Mouse (Mus musculus) liver, adult (tissue): ENCODE data around the gene Il21r.

ENCODE experiments used
- GATA4 ChIP-seq: IDR thresholded peaks from 2 replicates; pipeline ENCODE4 v1.6.1; 2014; ENCODE audit warnings: mild to moderate bottlenecking, low read length; ENCODE audit not compliant: insufficient replicate concordance

Il21r gene

DNA sequence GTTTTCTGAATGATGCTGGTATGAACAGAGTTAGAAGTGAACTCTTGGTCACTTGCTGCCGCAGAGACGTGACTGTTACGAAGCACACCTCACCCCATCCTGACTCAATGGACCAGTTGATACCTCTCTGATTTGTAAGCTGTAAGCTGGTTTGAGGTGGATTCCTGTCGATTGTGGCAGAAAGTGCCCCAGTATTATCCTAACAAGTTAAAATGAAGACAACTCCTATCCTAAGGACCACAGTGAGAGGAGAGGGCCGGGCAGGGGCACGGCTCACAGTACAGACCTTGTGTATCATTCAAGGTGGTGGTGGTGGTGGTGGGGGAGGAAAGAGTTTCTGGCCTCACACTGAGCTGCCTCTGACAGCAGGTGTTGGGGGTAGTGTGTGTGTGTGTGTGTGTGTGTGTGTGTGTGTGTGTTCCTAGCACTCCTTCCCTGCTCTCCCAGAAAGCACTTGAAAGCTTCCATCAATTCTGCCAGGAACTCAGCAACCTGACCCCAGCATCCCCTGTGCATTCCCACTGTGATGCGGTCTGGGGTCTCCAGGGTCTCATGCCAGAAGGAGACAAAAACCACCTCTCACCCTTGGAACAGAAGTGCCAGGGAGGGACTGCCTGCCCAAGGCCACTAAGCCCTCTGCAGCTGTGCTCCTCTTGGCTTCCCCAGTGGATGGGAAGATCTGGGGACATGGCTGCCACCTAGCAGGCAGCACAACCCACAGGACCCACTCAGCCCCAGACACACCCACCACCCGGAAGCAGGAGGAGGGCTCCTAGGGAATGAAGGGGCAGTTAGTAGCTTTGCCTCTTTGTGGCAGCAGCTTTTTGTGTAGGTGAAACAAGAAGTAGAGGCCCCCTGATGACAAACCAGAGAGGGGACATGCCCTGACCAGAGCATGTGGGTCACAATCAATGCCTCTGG is 34.3 kb downstream of the Il21r start:
- no peak for TF ChIP-seq GATA4

DNA sequence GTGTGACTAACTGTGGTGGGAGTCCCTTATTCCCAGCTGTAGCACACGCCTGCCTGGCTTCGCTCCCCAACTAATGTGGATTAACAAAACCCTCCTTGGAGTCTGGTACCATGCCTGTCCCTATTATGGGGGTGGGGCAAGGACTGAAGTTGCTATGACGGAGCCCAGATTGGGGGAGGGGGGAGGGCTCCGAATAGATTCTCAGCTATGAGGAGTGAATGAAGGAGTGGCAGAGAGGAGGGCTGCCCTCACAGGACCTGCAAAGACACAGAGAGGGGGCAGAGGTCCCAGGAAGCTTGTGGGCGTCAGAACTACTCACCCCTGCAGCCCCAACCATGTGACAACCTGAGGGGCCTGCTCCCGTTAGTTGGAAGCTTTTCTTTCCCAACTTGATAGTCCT is 35.1 kb downstream of the Il21r start:
- no peak for TF ChIP-seq GATA4

DNA sequence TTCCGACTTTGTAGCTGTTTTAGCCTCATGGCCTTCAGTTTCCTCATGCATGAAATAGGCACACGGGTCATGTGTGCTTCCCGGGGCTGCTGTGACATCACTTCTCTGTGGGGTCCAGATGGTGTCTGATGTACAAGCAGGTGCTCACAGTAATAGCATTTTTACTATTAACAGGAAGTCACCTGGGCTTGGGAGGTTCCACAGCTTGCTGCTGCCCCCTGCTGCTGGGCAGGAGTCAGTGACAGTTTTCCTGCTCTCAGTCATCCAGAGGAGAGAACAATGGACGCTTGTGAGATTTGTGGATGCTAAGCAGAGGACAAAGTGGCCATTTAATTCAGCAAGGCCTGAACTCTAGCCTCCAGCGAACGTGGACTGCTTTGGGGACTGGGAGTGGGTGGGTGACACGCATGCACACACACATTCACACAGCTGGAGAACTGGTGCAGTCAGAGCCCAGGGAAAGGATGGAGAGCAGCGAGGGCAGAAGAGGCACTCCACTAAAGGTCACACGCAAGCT is 35.7 kb downstream of the Il21r start:
- no peak for TF ChIP-seq GATA4

DNA sequence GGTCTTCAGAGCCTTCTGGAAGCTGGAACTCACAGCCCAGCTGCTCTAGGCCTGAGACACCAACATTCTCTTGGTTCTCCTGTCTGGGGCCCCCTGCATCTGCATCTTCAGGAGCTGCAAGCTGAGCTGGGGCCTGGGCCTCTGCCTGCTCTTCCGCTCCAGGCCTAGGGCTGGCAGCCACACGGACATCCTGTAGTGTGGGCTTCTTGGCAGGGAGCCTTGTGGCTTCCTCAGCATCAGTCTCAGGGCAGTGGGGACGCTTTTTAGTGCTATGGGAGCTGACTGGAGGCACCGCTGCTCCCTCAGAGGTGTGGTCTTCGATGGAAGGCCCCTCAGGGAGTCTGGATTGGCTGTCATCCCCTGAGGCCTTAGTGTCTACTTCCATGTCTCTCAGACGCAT is 40.7 kb downstream of the Il21r start:
- no peak for TF ChIP-seq GATA4

DNA sequence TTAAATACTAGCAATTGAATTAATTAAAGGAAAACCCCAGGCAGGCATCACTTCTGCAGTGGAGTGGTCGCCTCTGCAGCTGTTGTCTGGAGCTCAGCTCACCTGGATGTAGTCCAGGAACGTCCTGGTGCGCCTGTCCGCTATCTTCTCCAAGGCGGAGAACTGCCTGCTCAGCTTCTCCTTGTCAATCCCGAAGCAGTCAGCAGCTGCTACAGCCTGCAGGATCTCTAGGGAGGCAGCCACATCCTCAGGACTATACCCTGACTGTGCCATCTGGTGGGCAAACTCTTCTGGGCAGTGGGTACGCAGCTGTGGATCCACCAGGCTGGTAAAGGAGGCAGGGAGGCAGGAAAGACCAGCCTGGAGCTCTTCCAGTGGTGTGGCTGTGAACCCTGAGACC is 42.2 kb downstream of the Il21r start:
- TF ChIP-seq GATA4 = no peak

DNA sequence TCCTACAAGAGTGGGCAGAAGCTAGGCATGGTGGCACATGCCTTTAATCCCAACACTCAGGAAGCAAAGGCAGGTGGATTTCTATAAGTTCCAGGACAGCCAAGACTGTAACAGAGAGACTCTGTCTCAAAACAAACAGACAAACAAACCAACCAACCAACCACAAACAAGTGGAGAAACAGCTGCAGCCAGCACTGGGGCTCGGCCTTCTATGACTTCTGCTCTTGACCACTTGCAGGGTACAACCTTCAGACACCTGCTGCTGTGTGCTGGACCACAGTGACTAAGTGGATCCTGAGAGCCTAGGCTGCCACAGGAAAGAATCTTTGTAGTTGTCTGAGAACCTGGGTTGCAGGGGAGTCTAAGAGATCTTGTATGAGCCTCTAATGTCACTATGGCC is 45.8 kb downstream of the Il21r start:
- TF ChIP-seq GATA4 = no peak

DNA sequence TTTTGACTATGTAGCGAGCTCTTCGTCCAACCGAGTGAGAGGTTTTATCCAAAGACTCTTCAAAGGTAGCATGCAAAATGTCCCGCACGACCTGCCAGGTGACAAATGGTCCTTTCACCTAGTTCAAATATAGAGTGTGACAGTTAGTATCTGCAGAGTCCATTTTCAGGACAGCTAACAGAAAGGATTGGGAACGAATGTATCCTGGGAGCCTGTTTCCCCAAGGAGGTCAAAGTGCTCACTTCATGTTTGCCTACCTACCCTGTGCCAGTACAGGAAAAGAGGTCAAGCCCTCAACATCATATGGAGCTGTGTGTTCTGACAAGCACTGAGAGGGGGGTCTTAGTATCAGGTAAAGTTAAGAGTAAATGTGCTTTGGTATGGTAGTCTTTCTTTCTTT is 54.3 kb downstream of the Il21r start:
- no peak for TF ChIP-seq GATA4

DNA sequence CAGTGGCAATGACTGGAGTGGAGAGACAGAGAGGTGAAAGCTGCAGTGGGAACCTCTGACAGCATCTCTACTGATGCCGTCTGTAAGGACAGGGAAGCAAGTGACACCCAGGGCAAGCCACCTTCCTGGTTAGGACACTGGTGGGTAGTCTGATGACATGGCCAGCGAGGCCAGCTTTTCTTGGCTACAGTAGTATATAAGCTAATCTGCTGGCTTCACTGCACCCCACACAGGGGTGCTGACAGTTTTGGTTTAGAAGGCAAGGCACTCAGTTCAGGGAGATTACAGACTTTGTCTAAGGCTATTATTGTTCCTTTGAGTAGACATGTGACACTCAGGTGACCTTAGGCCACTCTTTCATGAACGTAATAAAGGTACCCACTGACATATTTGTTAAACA is 60.4 kb downstream of the Il21r start:
- no peak for TF ChIP-seq GATA4

DNA sequence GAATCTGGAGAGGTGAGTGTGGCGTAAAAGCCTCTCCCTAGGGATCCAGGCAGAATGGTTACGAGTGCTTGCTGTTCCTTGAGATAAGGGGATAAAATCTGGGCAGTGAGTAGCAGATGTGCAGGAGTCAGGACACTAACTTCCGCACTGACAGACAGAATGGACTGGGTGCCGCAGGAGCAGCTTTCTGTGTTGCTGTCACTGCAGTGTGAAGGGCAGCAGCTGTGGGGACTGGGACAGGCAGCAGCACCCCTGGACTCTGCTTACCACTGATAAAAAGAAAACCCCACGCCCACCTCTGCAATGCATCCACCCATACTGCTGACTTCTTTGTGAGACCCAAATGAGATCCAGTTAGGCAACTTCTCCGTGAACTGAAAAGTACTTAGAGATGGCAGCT is 67.6 kb downstream of the Il21r start:
- no peak for TF ChIP-seq GATA4

DNA sequence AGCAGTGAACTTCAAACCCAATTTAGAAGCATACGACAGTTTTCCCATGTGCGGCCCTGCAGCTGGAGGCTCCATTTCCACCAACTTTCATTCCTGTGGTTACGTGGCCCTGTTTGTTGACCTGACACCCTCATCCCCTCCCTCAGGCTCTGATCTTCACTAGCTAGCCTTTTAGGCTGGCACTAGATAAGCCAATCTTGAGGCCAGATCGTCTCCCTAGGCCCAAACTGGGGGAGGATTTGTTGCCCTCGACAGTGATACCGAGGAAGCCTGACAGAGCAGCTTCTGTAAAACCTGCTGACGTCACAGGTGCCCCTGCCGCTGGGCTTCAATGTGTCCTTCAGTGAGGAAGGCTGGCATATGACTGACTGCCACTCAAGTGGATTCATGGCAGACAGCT is 68.2 kb downstream of the Il21r start:
- TF ChIP-seq GATA4 = no peak

DNA sequence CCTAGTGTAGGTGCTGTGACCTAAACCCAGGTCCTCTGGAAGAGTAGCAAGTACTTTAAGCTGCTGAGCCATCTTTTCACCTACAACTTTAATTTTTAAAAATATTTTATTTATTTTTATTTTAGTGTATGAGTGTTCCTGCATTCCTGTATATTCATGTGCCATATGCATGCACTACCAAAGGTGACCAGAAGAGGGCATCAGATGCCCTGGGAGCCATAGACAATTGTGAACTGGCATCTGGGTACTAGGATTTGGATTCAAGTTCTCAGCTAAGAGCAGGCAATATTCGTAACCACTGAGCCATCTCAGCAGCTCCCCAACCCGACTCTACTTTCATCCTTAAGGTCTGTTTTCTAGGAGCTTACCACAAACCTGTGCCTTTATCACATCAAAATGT is 71.7 kb downstream of the Il21r start:
- no peak for TF ChIP-seq GATA4

DNA sequence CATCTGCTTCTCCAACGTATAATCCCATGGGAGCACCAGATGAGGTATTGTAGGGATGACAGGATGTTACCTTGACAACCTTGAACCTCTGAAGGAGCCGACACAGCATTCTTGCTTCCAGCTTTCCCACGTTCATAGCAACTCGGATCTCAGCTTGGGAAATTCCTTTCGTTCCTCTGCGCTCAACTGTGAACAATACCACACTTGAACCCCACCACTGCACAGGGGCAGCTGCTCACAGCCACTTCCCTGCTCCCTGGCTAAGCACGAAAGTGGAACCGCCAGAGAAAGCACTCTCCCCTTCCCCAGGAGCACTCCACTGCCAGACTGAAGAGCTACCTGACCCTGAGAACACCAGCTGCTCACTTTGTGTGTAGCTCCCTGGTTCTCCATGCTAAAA is 75.5 kb downstream of the Il21r start:
- TF ChIP-seq GATA4 = no peak

DNA sequence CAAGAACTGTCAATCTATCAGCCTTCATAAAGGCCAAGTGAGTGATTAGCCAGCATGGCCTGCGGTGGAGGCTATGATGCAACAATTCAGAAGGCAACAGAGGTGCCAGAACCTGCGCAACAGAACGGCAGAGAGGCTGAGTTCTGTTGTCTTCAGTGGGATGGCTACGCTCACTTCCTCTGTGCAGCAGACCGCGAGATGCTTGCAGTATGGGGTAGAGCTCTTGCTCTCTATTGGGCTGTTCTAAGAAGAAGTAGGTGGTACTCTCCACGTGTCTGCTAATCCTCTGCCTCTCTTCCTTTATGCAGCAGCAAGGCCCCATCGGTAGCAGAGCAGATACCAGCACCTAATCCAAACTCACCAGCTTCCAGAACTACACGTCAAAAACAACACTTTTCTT is 76.7 kb downstream of the Il21r start:
- TF ChIP-seq GATA4 = no peak
